Mouse (Mus musculus) midbrain, postnatal 0 days (tissue): ENCODE data around the gene Asb8. TPM values are rescaled to one million over a fixed set of nuclear protein-coding genes. Genes with fewer than 3 reads are reported as not detected.

Experiments
- ATAC-seq: fragments of 200-750 bp; cut with Nextera tagmentation; 2 replicates; pipeline ENCODE4 v1.8.0; 2017; ENCODE audit warnings: moderate number of reproducible peaks, mild to moderate bottlenecking, moderate TSS enrichment, moderate library complexity; ENCODE audit not compliant: low FRiP score
- DNase-seq: peaks from one replicate; pipeline ENCODE4 v3.0.0-alpha.2; 2015; ENCODE audit warnings: low spot score
- H3K27ac ChIP-seq: fragments of 300-500 bp; sonication (generic); 2 replicates; pipeline ENCODE4 v1.5.1; 2014; ENCODE audit warnings: low read depth, mild to moderate bottlenecking, low read length, mixed read lengths
- H3K27me3 ChIP-seq: fragments of 300-500 bp; sonication (generic); 2 replicates; pipeline ENCODE4 v1.6.1; 2014; ENCODE audit warnings: low read length, control low read depth, mixed read lengths; ENCODE audit not compliant: insufficient read depth
- H3K36me3 ChIP-seq: fragments of 300-500 bp; sonication (generic); 2 replicates; pipeline ENCODE4 v1.6.1; 2014; ENCODE audit warnings: low read length, control low read depth, mixed read lengths; ENCODE audit not compliant: insufficient read depth
- H3K4me1 ChIP-seq: fragments of 300-500 bp; sonication (generic); 2 replicates; pipeline ENCODE4 v1.6.1; 2014; ENCODE audit warnings: mild to moderate bottlenecking, control low read depth, antibody characterized with exemption, low read length, mixed read lengths; ENCODE audit not compliant: insufficient read depth
- H3K4me2 ChIP-seq: fragments of 300-500 bp; sonication (generic); 2 replicates; pipeline ENCODE4 v1.6.1; 2014; ENCODE audit warnings: low read depth, mild to moderate bottlenecking, low read length, mixed read lengths; ENCODE audit not compliant: poor library complexity, severe bottlenecking
- H3K4me3 ChIP-seq: fragments of 300-500 bp; sonication (generic); 2 replicates; pipeline ENCODE4 v1.5.1; 2014; ENCODE audit warnings: low read depth, mild to moderate bottlenecking, low read length, moderate library complexity
- H3K9ac ChIP-seq: fragments of 300-500 bp; sonication (generic); replicated peaks from 2 replicates; pipeline ENCODE4 v1.6.1; 2014; ENCODE audit warnings: mild to moderate bottlenecking, low read length, moderate library complexity, mixed read lengths; ENCODE audit not compliant: poor library complexity, severe bottlenecking
- H3K9me3 ChIP-seq: fragments of 300-500 bp; sonication (generic); 2 replicates; pipeline ENCODE4 v1.6.1; 2016; ENCODE audit warnings: low read length, control low read depth
- CTCF ChIP-seq: IDR thresholded peaks from 2 replicates; pipeline ENCODE4 v1.5.1; 2016; ENCODE audit warnings: antibody characterized with exemption, mild to moderate bottlenecking
- WGBS: fragments of 180-500 bp; shearing (Covaris S2); extraction: QIAGEN DNeasy Blood & Tissue Kit; methylation state at CpG from one replicate; pipeline ENCODE4 v1.1.7; 2014; 5-methylcytosine and 5-hydroxymethylcytosine counted together
- polyA plus RNA-seq: library from polyadenylated mRNA; unstranded; fragments of >200 nt; fragmentation: Nextera tagmentation; extraction: Ambion mirVana; gene quantifications from 2 replicates; pipeline ENCODE4 v1.2.1, GENCODE M21; 2015
- total RNA-seq: library from RNA; depleted of rRNA; stranded (reverse); fragments of >200 nt; gene quantifications from 2 replicates; pipeline ENCODE4 v1.2.3, GENCODE M21; 2014

Asb8 gene
- total and polyA plus RNA-seq, 2 experiments from 2014 or later: 59.2 to 60.5 TPM

- Histone ChIP-seq H3K4me3 (no peak overlapping the region), H3K4me1 (no peaks in the 10 kb centered on the region), H3K27ac (no peak overlapping the region), H3K36me3 (peaks cover 61% of the 10 kb centered on the region), H3K9ac (no peak overlapping the region), H3K27me3 (no peaks in the 10 kb centered on the region), H3K4me2 (no peak overlapping the region), H3K9me3 (no peaks in the 10 kb centered on the region)
- DNase-seq: no peak
- TF ChIP-seq CTCF: no peak
- 96% methylated on average over 4 of the region's 4 CpGs for WGBS
- ATAC-seq: no peak
Observed at GRCm38 (mm10) chr15:98131001-98131400, 34.4 kb downstream of the Asb8 start.

GRCm38 (mm10) chr15:98120831-98121230, 44.6 kb downstream of the Asb8 start:
- H3K4me1 ChIP-seq: no peaks in the 10 kb centered on the region
- no peak overlapping the region for H3K4me3 ChIP-seq
- no peaks in the 10 kb centered on the region for H3K9me3 ChIP-seq
- H3K27ac ChIP-seq: no peak overlapping the region
- H3K36me3 ChIP-seq: peaks cover 81% of the 10 kb centered on the region
- no peak overlapping the region for H3K4me2 ChIP-seq
- no peaks in the 10 kb centered on the region for H3K27me3 ChIP-seq
- TF ChIP-seq CTCF: no peak
- 94% methylated on average over 20 of the region's 20 CpGs for WGBS
- DNase-seq (no peak), ATAC-seq (no peak)
- no peak overlapping the region for H3K9ac ChIP-seq

GRCm38 (mm10) chr15:98119363-98119762, 46.1 kb downstream of the Asb8 start:
- WGBS: 86% methylated on average over 12 of the region's 12 CpGs
- Histone ChIP-seq H3K9me3 (no peaks in the 10 kb centered on the region), H3K4me1 (no peaks in the 10 kb centered on the region), H3K9ac (no peak overlapping the region), H3K27ac (no peak overlapping the region), H3K4me3 (no peak overlapping the region), H3K36me3 (peaks cover 74% of the 10 kb centered on the region), H3K27me3 (no peaks in the 10 kb centered on the region), H3K4me2 (no peak overlapping the region)
- ATAC-seq: no peak
- TF ChIP-seq CTCF: no peak
- no peak for DNase-seq

GRCm38 (mm10) chr15:98116287-98116686, 49.1 kb downstream of the Asb8 start:
- ATAC-seq: no peak
- DNase-seq: no peak
- H3K27ac ChIP-seq: no peak overlapping the region
- 73% methylated on average over 5 of the region's 5 CpGs for WGBS
- H3K36me3 ChIP-seq: peaks cover 49% of the 10 kb centered on the region
- no peaks in the 10 kb centered on the region for H3K4me1 ChIP-seq
- no peak for TF ChIP-seq CTCF
- no peak overlapping the region for H3K9ac ChIP-seq
- no peak overlapping the region for H3K4me2 ChIP-seq
- no peak overlapping the region for H3K4me3 ChIP-seq
- H3K27me3 ChIP-seq: no peaks in the 10 kb centered on the region
- H3K9me3 ChIP-seq: no peaks in the 10 kb centered on the region

GRCm38 (mm10) chr15:98115779-98116163, 49.7 kb downstream of the Asb8 start:
- 92% methylated on average over 9 of the region's 9 CpGs for WGBS
- Histone ChIP-seq H3K9me3 (no peaks in the 10 kb centered on the region), H3K27me3 (no peaks in the 10 kb centered on the region), H3K4me3 (no peak overlapping the region), H3K36me3 (peaks cover 44% of the 10 kb centered on the region), H3K4me1 (no peaks in the 10 kb centered on the region), H3K27ac (no peak overlapping the region), H3K9ac (no peak overlapping the region), H3K4me2 (no peak overlapping the region)
- TF ChIP-seq CTCF: no peak
- ATAC-seq (no peak), DNase-seq (no peak)

GRCm38 (mm10) chr15:98114852-98115778, 50.3 kb downstream of the Asb8 start:
- no peak for TF ChIP-seq CTCF
- no peaks in the 10 kb centered on the region for H3K4me1 ChIP-seq
- H3K27me3 ChIP-seq: no peaks in the 10 kb centered on the region
- no peaks in the 10 kb centered on the region for H3K9me3 ChIP-seq
- no peak overlapping the region for H3K4me3 ChIP-seq
- H3K9ac ChIP-seq: no peak overlapping the region
- no peak for DNase-seq
- no peak overlapping the region for H3K27ac ChIP-seq
- H3K36me3 ChIP-seq: peaks cover 39% of the 10 kb centered on the region
- no peak overlapping the region for H3K4me2 ChIP-seq
- WGBS: 84% methylated on average over 10 of the region's 10 CpGs
- no peak for ATAC-seq
